Mouse (Mus musculus) neural tube, embryonic 11.5 days (tissue): Measurements from ENCODE around the gene Olfr1099. TPM values are rescaled to one million over a fixed set of nuclear protein-coding genes. Genes with fewer than 3 reads are reported as not detected.

Experiments
- ATAC-seq: fragments of 200-750 bp; cut with Nextera tagmentation; 2 replicates; pipeline ENCODE4 v1.8.0; 2017; ENCODE audit warnings: moderate number of reproducible peaks, mild to moderate bottlenecking, moderate TSS enrichment, moderate library complexity; ENCODE audit not compliant: insufficient read depth, low FRiP score, low TSS enrichment
- DNase-seq: peaks from one replicate; pipeline ENCODE4 v3.0.0-alpha.2; 2015; ENCODE audit warnings: low spot score
- H3K27ac ChIP-seq: fragments of 300-500 bp; sonication (generic); 2 replicates; pipeline ENCODE4 v1.5.1; 2014; ENCODE audit warnings: low read depth, mild to moderate bottlenecking, low read length
- H3K27me3 ChIP-seq: fragments of 300-500 bp; sonication (generic); 2 replicates; pipeline ENCODE4 v1.6.1; 2014; ENCODE audit warnings: mild to moderate bottlenecking, low read length, mixed read lengths; ENCODE audit not compliant: control insufficient read depth, insufficient read depth
- H3K36me3 ChIP-seq: fragments of 300-500 bp; sonication (generic); 2 replicates; pipeline ENCODE4 v1.6.1; 2014; ENCODE audit warnings: mild to moderate bottlenecking, low read length, moderate library complexity, mixed read lengths; ENCODE audit not compliant: control insufficient read depth, insufficient read depth
- H3K4me1 ChIP-seq: fragments of 300-500 bp; sonication (generic); 2 replicates; pipeline ENCODE4 v1.6.1; 2014; ENCODE audit warnings: low read length, mixed read lengths; ENCODE audit not compliant: control insufficient read depth, insufficient read depth
- H3K4me2 ChIP-seq: fragments of 300-500 bp; sonication (generic); 2 replicates; pipeline ENCODE4 v1.6.1; 2014; ENCODE audit warnings: low read depth, mild to moderate bottlenecking, moderate library complexity
- H3K4me3 ChIP-seq: fragments of 300-500 bp; sonication (generic); 2 replicates; pipeline ENCODE4 v1.5.1; 2014; ENCODE audit warnings: low read depth, low read length
- H3K9ac ChIP-seq: fragments of 300-500 bp; sonication (generic); 2 replicates; pipeline ENCODE4 v1.6.1; 2014; ENCODE audit warnings: mild to moderate bottlenecking, low read length
- H3K9me3 ChIP-seq: fragments of 300-500 bp; sonication (generic); 2 replicates; pipeline ENCODE4 v1.6.1; 2016; ENCODE audit warnings: low read length; ENCODE audit not compliant: control insufficient read depth
- WGBS: fragments of 180-500 bp; shearing (Covaris S2); extraction: QIAGEN DNeasy Blood & Tissue Kit; methylation state at CpG from one replicate; pipeline ENCODE4 v1.1.7; 2014; 5-methylcytosine and 5-hydroxymethylcytosine counted together
- polyA plus RNA-seq: library from polyadenylated mRNA; unstranded; fragments of >200 nt; fragmentation: Nextera tagmentation; extraction: Ambion mirVana; gene quantifications from 2 replicates; pipeline ENCODE4 v1.2.1, GENCODE M21; 2014

The Olfr1099 gene
- polyA plus RNA-seq = not detected in 2 replicates

GRCm38 (mm10) chr2:86960593-86960992 lies at the start of gene Olfr1099:
Gene Olfr1099 (minus strand): TSS chr2:86960693.
- Histone ChIP-seq H3K4me2 (no peak within 1 kb of the TSS), H3K4me1 (no peaks in the 10 kb centered on the region), H3K9ac (no peak within 1 kb of the TSS), H3K4me3 (no peak within 1 kb of the TSS), H3K27ac (no peak within 1 kb of the TSS), H3K27me3 (no peaks in the 10 kb centered on the region), H3K9me3 (no peaks in the 10 kb centered on the region), H3K36me3 (no peaks in the 10 kb centered on the region)
- ATAC-seq (no peak), DNase-seq (no peak)
- 83% methylated on average over 1 of the region's 1 CpGs for WGBS

GRCm38 (mm10) chr2:86998098-86998497 lies 37.6 kb upstream of the Olfr1099 start, which contains the start of gene Olfr1102:
Gene Olfr1102 (plus strand): TSS chr2:86998398.
- Histone ChIP-seq H3K4me2 (no peak within 1 kb of the TSS), H3K9ac (no peak within 1 kb of the TSS), H3K4me3 (no peak within 1 kb of the TSS), H3K4me1 (no peaks in the 10 kb centered on the region), H3K27me3 (no peaks in the 10 kb centered on the region), H3K27ac (no peak within 1 kb of the TSS), H3K36me3 (no peaks in the 10 kb centered on the region), H3K9me3 (no peaks in the 10 kb centered on the region)
- ATAC-seq (no peak), DNase-seq (no peak)

- H3K36me3 ChIP-seq = no peaks in the 10 kb centered on the region
- ATAC-seq (no peak), DNase-seq (no peak)
- no peaks in the 10 kb centered on the region for H3K27me3 ChIP-seq
- H3K4me2 ChIP-seq = no peak within 1 kb of the TSS
- 85% methylated on average over 3 of the region's 3 CpGs for WGBS
- H3K27ac ChIP-seq = no peak within 1 kb of the TSS
- H3K9me3 ChIP-seq = no peaks in the 10 kb centered on the region
- no peak within 1 kb of the TSS for H3K4me3 ChIP-seq
- no peak within 1 kb of the TSS for H3K9ac ChIP-seq
- no peaks in the 10 kb centered on the region for H3K4me1 ChIP-seq
These were observed 30.6 kb upstream of the Olfr1099 start, which contains the start of gene Olfr1101 for GRCm38 (mm10) chr2:86991121-86991520. Gene Olfr1101 (minus strand): TSS chr2:86991221.

- Histone ChIP-seq H3K27me3 (no peaks in the 10 kb centered on the region), H3K27ac (no peak within 1 kb of the TSS), H3K36me3 (no peaks in the 10 kb centered on the region), H3K9me3 (no peaks in the 10 kb centered on the region), H3K9ac (no peak within 1 kb of the TSS), H3K4me3 (no peak within 1 kb of the TSS), H3K4me2 (no peak within 1 kb of the TSS), H3K4me1 (no peaks in the 10 kb centered on the region)
- no peak for ATAC-seq
- 86% methylated on average over 3 of the region's 3 CpGs for WGBS
- DNase-seq = no peak
These were observed 19.4 kb upstream of the Olfr1099 start, which contains the start of gene Olfr1100 for GRCm38 (mm10) chr2:86979854-86980253. Gene Olfr1100 (minus strand): TSS chr2:86979954.

- DNase-seq (no peak), ATAC-seq (no peak)
- Histone ChIP-seq H3K9ac (no peak overlapping the region), H3K27me3 (no peaks in the 10 kb centered on the region), H3K4me1 (no peaks in the 10 kb centered on the region), H3K27ac (no peak overlapping the region), H3K36me3 (no peaks in the 10 kb centered on the region), H3K4me2 (no peak overlapping the region), H3K9me3 (no peaks in the 10 kb centered on the region), H3K4me3 (no peak overlapping the region)
These were observed 33.9 kb downstream of the Olfr1099 start for GRCm38 (mm10) chr2:86926557-86926956.

GRCm38 (mm10) chr2:86924445-86924844 lies 36.0 kb downstream of the Olfr1099 start, which contains the start of gene Olfr1098:
Gene Olfr1098 (minus strand): TSS chr2:86924545.
- no peak for DNase-seq

GRCm38 (mm10) chr2:86905647-86906046 lies 54.8 kb downstream of the Olfr1099 start:
- Histone ChIP-seq H3K9ac (no peak overlapping the region), H3K27me3 (no peaks in the 10 kb centered on the region), H3K4me3 (no peak overlapping the region), H3K9me3 (no peaks in the 10 kb centered on the region), H3K36me3 (no peaks in the 10 kb centered on the region), H3K4me2 (no peak overlapping the region), H3K4me1 (no peaks in the 10 kb centered on the region), H3K27ac (no peak overlapping the region)
- no peak for ATAC-seq
- 86% methylated on average over 2 of the region's 2 CpGs for WGBS
- DNase-seq = no peak

More at GRCm38 (mm10) chr2:86924445-86924844, 36.0 kb downstream of the Olfr1099 start, which contains the start of gene Olfr1098:
- H3K27ac ChIP-seq = no peak within 1 kb of the TSS
- no peaks in the 10 kb centered on the region for H3K4me1 ChIP-seq
- no peak within 1 kb of the TSS for H3K4me2 ChIP-seq
- H3K27me3 ChIP-seq = no peaks in the 10 kb centered on the region
- no peak within 1 kb of the TSS for H3K4me3 ChIP-seq
- no peaks in the 10 kb centered on the region for H3K9me3 ChIP-seq
- no peak within 1 kb of the TSS for H3K9ac ChIP-seq
- 90% methylated on average over 1 of the region's 1 CpGs for whole genome bisulfite sequencing
- no peaks in the 10 kb centered on the region for H3K36me3 ChIP-seq
- no peak for ATAC-seq

Other genes starting within 250 kb of the Olfr1099 start
- not detected in 2 replicates for gene Olfr1089, start 227.0 kb downstream of the Olfr1099 start, polyA plus RNA-seq
- gene Olfr1090, start 201.7 kb downstream of the Olfr1099 start, polyA plus RNA-seq = not detected in 2 replicates
- not detected in 2 replicates for gene Olfr1093, start 178.2 kb downstream of the Olfr1099 start, polyA plus RNA-seq
- gene Olfr141, start 150.7 kb downstream of the Olfr1099 start, polyA plus RNA-seq = not detected in 2 replicates
- gene Olfr1094, start 136.0 kb downstream of the Olfr1099 start, polyA plus RNA-seq = not detected in 2 replicates
- not detected in 2 replicates for gene Olfr1095, start 109.0 kb downstream of the Olfr1099 start, polyA plus RNA-seq
- not detected in 2 replicates for gene Gm13723, start 85.9 kb downstream of the Olfr1099 start, polyA plus RNA-seq
- gene Olfr1097, start 68.5 kb downstream of the Olfr1099 start, polyA plus RNA-seq = not detected in 2 replicates
- gene Olfr1098, start 36.1 kb downstream of the Olfr1099 start, polyA plus RNA-seq = not detected in 2 replicates
- gene Olfr1100, start 19.3 kb upstream of the Olfr1099 start, polyA plus RNA-seq = not detected in 2 replicates
- gene Olfr1101, start 30.5 kb upstream of the Olfr1099 start, polyA plus RNA-seq = not detected in 2 replicates
- gene Olfr1102, start 37.7 kb upstream of the Olfr1099 start, polyA plus RNA-seq = not detected in 2 replicates
- not detected in 2 replicates for gene Olfr1104, start 66.4 kb upstream of the Olfr1099 start, polyA plus RNA-seq
- not detected in 2 replicates for gene Olfr1105, start 75.8 kb upstream of the Olfr1099 start, polyA plus RNA-seq
- not detected in 2 replicates for gene Olfr1106, start 91.6 kb upstream of the Olfr1099 start, polyA plus RNA-seq
- gene Olfr1107, start 115.1 kb upstream of the Olfr1099 start, polyA plus RNA-seq = not detected in 2 replicates
- gene Olfr1109, start 135.3 kb upstream of the Olfr1099 start, polyA plus RNA-seq = not detected in 2 replicates
- gene Olfr259, start 153.9 kb upstream of the Olfr1099 start, polyA plus RNA-seq = not detected in 2 replicates
- not detected in 2 replicates for gene Olfr1110, start 179.6 kb upstream of the Olfr1099 start, polyA plus RNA-seq
- gene Olfr1111, start 191.9 kb upstream of the Olfr1099 start, polyA plus RNA-seq = not detected in 2 replicates
- gene Olfr1112, start 227.1 kb upstream of the Olfr1099 start, polyA plus RNA-seq = not detected in 2 replicates
- gene Olfr1113, start 248.3 kb upstream of the Olfr1099 start, polyA plus RNA-seq = not detected in 2 replicates